Mouse (Mus musculus): ENCODE measurements at regions not wholly inside any gene's neighbourhood (a gene's known extent, or its start where the extent isn't known, plus 50 kb on each side); places are given as distances from the start of the nearest gene placed in this dataset.

DNA sequence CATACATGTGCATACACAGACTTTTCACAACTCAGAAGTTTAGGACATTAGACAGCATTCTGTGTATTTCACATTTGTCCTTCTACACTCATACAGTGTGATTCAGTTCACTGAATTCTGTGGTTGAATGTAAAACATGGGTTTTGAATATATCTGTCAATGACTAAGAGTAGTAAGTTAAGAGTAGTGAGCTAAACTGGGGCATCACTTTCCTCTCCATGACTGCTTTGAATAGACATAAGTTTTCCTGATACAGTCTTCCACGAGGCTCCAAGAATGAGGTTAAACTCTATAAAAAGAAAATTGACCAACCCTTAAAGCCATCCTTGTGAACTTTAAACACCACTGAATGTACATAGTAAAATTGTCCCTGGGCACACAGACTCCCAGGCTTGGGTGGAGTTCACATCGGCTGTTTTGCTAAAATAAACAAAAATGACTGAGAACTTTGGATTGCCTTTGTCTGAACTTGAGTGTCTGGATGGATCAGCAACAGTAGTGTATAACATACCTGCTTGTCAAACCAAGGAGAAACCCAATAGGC, 94.9 kb upstream of the Cdkn2b start:
- DNase-seq (ENCODE audit: extremely low spot score in 1 of 2, low spot score in 1 of 2) = no peak

DNA sequence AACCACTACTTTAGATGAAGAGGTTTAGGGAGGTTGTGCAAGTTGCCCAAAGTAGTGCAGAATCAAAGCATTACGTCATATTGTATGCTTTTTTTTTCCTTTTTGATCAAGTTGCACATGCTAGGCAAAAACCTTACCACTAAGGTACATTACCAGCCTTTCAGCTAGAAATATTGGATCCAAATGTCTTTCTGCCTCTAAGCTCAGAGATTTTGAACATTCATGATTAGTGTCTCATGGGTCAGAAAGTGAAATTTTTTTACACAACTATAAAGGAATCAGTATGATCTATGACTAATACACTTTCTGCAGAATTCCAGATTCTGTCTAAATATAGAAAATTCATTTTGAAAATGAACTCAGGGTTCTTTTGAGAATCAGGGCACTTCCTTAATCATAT, 92.3 kb upstream of the Cdkn2b start:
- no peak for DNase-seq (ENCODE audit: extremely low spot score in 1 of 2, low spot score in 1 of 2)

DNA sequence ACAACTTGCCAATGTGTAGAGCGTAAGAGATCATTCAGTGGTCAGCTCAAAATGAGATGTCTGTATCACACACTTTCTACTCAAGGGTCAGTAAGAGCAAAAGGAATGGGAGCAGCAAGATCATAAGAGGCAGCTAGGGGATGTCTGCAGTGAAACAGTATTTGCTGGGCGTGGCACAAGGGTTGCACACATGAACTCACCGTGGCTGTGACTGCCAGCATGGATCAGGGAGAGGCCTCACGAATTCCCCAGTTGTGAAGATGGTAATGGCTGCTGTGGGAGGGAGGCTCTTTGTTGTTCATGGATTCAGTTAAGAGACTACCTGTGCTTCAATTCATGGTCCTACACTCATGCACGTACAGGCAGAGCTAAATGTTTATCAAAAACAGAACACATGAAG, 91.5 kb upstream of the Cdkn2b start:
- no peak for DNase-seq (ENCODE audit: extremely low spot score in 1 of 2, low spot score in 1 of 2)

DNA sequence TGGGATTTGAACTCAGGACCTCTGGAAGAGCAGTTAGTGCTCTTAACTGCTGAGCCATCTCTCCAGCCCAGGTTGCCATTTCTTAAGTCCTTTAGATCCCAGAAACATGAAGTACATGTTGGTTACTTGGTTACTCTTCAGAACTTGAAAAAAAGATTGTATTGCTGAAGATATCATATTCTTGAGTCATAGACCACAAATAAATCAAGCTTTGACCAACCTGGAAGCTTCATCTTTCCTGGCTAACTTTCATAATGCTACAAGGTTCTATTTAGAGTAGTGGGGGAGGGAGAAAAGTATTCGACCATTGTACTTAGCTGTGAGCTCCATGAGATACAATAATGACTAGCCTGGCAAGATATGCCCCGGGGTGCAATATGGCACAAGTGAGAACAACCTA, 90.9 kb upstream of the Cdkn2b start:
- no peak for DNase-seq (ENCODE audit: extremely low spot score in 1 of 2, low spot score in 1 of 2)

DNA sequence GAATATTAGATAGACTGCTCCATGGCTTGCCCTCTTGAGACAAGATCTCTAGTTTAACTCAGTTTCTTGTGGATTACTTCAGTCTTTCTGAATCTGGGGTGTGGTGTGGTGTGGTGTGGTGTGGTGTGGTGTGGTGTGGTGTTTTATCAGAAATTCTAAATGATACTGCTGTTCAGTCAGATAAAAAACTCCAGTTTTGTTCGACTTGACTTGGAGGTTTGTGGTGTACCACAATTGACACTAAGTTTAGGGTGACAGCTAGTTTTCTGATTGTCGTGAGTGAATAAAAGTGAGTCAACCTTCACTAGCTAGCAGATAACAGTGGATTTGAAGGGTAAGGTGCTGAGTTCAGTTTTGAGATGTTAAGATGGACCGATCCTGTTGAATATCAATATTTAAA, 89.5 kb upstream of the Cdkn2b start:
- no peak for DNase-seq (ENCODE audit: extremely low spot score in 1 of 2, low spot score in 1 of 2)

DNA sequence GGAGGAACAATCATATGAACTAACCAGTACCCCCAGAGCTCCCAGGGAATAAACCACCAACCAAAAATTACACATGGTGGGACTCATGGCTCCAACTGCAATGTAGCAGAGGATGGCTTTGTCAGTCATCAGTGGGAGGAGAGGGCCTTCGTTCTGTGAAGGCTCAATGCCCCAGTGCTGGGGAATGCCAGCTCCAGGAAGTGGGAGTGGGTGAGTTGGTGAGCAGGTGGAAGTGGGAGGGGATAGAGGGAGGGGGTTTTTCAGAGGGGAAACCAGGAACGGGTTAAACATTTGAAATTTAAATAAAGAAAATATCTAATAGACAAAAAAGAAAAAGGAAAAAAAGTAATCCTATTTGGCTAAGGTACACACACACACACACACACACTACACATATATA, 88.4 kb upstream of the Cdkn2b start:
- no peak for DNase-seq (ENCODE audit: extremely low spot score in 1 of 2, low spot score in 1 of 2)

DNA sequence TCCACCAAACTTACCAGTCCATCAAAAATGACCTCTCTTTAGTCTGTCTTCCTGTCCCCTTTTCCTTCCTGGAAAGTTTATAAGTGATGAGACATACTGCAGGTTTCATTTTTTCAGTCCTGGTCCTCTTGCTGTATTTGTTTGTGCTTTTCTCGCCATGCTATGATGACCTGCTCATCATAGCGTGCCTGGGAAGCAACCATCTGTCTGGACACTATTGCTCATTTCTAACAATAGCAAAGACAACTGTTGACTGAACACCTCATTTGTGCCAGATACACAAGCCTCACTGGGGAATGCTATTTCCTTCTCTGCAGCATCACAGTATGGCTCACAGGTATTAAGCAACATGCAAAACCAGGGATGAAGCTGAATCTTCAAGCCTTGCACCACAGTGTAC, 85.2 kb upstream of the Cdkn2b start:
- no peak for DNase-seq (ENCODE audit: extremely low spot score in 1 of 2, low spot score in 1 of 2)

DNA sequence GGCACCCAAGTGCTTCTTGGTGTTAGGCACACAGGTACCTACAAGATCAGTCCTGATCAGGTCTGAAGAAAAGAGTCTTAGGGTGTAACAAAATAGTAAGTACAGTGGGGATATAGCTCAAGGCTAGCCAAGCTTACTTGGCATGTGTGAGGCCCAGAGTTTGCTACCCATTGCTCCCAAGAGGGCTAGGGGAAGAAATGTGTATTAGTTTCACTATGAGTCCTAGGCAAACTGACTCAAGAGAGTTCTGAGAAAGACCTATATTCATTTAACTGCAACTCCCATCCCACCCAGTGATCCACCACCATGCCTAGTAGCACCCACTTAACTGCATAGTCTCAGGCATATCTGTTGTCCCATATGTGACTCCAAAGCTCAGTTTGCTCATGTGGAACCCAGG, 84.5 kb upstream of the Cdkn2b start:
- DNase-seq (ENCODE audit: extremely low spot score in 1 of 2, low spot score in 1 of 2) = no peak

DNA sequence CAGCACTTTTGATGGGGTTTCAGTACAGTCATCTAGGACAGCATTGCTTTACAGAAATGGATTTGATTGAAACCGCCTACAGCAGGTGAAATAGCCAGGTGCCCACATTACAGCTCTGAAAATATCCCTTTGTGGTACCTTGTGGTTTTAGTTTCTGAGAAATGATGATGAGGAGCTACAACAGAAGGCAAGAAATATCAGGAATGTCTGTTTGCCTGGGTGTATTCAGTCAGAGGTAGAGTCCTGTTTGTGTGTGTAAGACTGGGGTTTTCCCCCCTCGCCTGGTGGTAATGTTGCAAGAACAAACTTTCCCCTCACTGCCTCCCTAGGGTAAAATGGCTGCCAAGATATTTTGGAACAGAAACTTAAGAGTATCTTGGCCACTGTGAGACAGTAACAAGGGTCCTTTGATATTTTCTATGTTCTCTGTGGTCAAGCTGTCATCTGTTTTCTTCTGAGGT, 82.4 kb upstream of the Cdkn2b start:
- DNase-seq (ENCODE audit: extremely low spot score in 1 of 2, low spot score in 1 of 2) = no peak

DNA sequence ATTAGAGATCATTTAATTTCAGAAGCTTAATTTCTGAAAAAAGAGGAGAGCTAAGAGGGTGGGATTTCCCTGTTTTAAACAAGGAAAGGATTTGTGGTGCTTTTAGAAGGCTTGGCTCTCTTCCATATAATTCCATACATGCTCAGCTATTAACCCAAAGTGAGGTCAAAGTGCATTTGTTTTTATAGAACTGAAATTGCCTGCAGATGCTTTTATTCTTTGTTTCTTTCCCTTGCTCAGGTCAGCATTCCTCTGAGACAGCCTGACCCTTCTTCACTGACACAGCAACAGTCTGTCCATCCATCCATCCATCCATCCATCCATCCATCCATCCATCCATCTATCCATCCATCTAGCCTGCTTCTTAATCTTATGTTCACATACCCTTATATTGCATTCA, 82.0 kb upstream of the Cdkn2b start:
- DNase-seq (ENCODE audit: extremely low spot score in 1 of 2, low spot score in 1 of 2) = no peak

DNA sequence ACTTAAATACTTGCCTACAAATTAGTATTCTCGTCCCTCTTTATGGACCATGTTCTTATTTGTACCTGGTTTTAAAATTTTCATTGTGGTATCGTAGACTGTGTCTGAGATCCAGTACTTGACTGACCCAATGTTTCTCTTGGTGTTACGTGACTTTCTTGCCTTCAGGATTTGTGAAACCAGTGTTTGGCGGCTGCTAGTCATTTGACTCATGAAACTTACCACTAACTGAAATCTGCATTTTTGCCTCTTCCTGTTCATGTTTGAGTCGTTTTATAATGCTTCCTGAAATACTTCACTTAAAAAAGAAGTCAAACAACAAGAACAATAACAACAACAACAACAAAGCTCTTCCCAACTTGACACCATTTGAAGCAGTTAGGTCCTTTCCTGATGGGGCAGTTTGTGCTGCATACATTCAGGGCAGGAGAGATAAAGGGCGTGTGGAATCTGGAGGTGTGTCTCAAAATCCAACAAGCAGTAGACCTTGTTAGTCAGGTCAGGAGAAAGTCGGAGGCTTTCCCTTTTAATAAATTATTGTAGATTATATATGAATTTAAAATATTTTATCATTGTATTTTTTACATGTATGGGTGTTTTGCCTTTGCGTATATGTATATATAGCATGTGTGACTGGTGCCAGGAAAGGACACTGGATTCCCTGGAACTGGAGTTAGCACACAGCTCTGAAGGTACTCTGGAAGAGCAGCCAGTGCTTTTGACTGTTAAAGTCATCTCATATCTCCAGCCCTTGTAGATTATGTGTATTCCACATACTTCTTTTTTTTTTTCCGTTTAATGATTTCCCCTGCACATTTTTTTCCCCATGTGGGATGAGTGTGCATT, 80.8 kb upstream of the Cdkn2b start:
- no peak for DNase-seq (ENCODE audit: extremely low spot score in 1 of 2, low spot score in 1 of 2)

DNA sequence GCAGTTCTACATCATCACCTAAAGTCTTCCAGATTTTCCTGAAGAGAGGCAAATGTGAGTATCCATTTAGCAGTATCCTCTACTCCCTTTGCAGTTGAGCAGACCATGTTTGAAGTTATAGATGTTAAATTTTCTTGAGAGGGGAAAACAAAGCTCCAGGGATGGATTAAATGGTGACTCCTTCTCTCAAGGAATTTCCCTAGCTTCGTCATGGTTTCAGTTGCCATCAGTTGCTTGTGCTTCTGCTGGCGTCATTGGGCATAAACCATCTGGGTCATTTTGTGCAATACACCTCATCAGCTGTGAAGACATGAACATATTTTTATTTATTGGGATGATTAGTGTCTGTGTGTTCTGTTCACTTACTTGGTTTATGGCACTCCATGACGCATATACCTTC, 72.7 kb upstream of the Cdkn2b start:
- no peak for DNase-seq (ENCODE audit: extremely low spot score in 1 of 2, low spot score in 1 of 2)

DNA sequence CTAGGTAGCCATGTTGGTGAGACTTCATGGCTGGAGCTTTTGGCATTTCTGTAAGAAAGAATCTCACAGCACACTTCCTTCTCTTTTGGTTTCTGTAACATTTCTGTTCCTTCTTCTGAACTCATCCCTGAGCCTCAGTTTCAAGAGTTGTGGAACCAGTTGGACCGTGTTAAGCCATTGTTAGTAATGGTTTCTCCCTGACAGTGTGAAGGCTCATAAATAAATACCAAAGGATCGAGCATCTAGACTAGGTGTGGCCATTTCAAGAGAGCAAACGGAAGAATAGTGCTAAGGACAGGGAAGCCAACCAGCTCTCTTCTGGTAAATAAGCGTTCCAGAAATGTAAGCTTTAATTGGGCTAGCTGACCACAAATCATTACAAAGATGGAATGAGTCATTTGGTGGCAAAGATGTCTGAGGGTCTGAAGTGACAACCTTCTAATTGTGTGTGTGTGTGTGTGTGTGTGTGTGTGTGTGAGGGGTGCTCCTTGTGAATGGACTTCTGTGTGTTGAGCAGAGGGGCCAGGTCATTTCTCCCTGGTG, 71.7 kb upstream of the Cdkn2b start:
- DNase-seq (ENCODE audit: extremely low spot score in 1 of 2, low spot score in 1 of 2) = no peak

DNA sequence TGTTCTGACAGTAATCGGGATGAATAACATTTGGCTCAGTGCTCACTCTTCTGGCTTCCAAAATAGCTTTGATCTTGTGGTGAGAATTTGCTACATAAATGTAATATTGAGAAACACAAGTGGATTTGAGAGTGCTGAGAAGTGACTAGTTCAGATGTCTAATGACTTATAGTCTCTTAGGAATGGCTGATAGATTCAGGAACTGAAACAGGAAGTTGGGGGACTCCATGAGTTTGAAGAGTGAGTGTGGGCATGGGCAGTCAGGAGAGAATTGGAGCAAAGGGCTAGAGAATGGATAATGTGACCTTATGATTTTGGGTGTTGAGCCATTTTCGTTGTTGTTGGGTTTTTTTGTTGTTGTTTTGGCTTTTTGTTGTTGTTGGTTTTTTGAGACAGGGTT, 70.9 kb upstream of the Cdkn2b start:
- DNase-seq (ENCODE audit: extremely low spot score in 1 of 2, low spot score in 1 of 2) = no peak

DNA sequence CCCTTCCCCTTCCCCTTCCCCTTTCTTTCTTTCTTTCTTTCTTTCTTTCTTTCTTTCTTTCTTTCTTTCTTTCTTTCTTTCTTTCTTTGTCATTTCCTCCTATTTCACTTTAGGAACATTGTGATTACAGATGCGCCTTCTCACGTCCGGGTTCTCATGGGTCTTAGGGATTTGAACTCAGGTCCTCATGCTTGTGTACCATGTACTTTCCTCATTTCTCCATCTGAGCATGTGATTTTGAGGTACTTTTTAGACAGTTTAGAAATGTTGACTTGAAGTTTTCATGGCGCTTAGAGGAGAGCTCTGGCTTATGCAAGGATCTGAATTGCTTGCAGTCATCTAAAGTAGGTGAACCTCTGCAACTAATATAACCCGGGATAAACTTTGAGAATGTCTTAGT, 70.2 kb upstream of the Cdkn2b start:
- DNase-seq (ENCODE audit: extremely low spot score in 1 of 2, low spot score in 1 of 2) = no peak

DNA sequence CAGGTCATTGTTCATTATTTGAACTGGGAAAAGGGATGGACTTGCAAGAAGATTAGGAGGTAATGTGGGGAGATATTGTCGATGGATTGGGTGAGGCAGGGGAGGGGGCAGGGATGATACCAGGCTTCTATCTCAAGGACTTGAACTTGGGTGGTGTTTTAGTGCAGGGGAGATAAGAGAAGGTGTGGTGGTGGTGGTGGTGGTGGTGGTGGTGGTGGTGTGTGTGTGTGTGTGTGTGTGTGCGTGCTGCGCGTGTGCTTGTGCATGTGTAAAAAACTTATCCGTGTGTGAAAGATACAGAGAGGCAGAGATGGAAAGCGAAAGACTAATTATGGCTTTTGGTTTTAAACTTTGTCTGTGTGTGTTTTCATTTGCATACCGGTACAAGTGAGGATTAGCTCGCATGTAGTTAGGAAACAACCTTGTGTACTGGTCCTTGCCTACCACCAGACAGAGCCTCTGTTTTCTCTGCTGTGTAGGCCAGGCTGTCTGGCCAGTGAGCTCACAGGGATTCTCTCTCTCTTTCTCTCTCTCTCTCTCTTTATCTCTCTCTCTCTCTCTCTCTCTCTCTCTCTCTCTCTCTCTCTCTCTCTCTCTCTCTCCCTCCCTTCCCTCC, 69.6 kb upstream of the Cdkn2b start:
- no peak for DNase-seq (ENCODE audit: extremely low spot score in 1 of 2, low spot score in 1 of 2)

DNA sequence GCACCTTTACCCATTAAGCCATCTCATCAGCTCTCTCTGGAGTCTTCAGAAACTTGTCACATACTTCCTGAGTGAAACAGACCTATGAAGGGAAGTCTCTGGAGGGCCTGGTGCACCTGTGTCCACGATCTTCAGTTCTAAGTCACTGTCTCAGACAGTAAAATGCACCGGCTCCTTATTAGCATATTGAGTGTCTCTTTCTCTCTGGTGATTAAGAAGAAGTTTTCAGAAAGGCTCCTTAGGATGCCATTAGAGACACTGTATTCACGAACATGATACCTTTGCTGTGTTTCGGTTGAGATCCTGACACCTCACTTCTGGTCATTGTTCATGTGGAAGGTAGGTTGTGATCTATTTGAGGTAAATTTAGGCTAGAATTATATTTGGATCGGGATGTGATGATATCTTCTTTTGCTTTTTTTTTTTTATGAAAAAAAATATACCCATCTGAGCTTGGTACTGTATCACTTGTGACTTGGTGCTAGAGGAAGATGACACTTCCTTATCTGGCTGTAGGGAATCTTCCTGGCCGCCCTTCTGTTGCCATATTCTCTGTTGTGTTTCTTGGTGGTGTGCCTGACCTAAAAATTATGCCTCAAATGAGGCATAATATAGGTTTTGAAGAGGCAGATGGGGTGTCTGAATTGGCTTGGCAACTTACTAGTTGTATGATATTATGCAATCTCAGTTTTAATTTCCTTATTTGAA, 68.9 kb upstream of the Cdkn2b start:
- DNase-seq (ENCODE audit: extremely low spot score in 1 of 2, low spot score in 1 of 2) = no peak

DNA sequence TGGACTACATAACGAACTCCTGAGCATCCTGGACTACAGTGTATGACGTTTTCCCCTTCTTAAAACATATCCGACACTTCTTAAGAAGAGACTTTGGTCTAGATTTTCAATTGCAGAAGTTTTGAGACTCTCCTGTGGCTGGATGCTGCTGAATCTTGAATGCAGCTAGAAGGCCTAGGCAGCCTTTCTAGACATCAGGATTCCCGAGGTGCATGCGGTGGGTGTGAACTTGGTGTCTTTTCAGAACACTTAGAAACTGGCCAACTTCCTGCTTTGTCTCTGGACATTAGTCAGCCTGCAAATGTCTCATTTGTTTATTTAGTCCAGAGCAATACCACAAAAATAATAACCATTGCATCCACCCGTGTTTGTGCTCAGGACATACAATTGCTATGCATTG, 61.8 kb upstream of the Cdkn2b start:
- DNase-seq (ENCODE audit: extremely low spot score in 1 of 2, low spot score in 1 of 2) = no peak

DNA sequence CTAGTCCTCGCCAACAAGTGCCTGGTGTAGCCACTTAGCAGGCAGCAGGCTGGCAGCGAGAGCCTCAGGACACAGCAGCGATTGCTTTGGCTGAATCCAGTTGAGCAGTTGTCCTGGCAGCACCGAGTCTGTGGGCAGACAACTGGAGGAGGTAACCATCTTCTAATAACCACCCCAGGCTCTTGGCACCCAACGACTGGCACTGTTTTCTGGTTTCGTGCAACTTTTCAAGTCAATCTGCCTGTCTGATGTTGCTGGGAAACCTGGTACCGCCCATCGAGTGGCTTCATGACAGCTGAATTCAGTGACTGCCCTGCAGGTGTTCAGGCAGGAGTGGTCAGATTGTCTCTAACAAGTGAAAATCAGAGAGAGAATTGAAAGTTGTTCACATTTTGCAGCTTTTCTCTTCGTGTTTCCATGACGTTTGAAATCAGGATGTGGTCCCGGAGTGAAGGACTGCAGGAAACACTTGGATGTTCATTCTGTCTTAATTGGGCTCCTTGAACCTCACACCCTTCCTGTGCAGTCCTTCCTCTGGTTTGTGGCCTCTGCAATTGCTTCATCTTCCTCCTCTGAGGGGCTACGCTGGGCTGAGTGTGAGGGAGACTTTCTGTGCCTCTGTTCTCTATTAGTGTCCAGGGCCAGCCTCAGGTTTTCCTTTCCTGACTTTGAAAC, 58.1 kb upstream of the Cdkn2b start:
- DNase-seq (ENCODE audit: extremely low spot score in 1 of 2, low spot score in 1 of 2) = no peak

DNA sequence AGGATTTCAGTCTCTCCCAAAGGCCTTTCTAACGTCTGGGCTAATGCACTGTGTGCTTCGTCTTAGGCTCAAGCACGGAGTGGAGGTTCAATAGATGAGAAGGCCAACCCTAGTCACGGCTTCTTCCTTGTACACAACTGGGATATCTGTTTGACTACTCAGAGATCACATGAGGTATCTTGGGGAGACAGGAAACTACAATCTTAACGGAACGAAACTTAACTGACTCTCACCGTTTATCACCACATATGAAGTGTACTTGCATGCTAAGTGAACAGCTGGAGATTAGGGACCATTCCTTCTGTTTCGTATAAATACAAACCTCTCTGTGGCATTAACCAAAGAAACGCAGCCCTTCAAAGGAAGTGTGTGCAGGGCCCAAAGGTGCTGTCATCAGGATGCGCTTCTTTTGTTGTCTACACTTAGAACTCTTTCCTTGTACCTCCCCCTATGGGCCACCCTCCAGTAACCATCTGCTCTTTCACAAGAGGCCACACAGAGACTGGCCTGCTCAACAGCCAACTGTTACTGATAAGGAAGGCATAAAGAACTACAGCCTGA, 55.8 kb upstream of the Cdkn2b start:
- no peak for DNase-seq (ENCODE audit: extremely low spot score in 1 of 2, low spot score in 1 of 2)

All from frontal cortex, adult 2 months (tissue).